Mouse (Mus musculus) CH12F3 (cell line): Measurements from ENCODE around the gene Slc35a3.
"Not testable (repeated sequence)": the region's sequence is repeated elsewhere in the genome, so short reads cannot be mapped to it uniquely, and the experiment has no call there.

Source experiments
- in situ Hi-C: fragments of 300-500 bp; cut with MboI; formaldehyde crosslinking; loops from 2 replicates; pipeline ENCODE4 v1.14.3; 2020; ENCODE audit warnings: low sequenced_read_pairs

The Slc35a3 gene

DNA sequence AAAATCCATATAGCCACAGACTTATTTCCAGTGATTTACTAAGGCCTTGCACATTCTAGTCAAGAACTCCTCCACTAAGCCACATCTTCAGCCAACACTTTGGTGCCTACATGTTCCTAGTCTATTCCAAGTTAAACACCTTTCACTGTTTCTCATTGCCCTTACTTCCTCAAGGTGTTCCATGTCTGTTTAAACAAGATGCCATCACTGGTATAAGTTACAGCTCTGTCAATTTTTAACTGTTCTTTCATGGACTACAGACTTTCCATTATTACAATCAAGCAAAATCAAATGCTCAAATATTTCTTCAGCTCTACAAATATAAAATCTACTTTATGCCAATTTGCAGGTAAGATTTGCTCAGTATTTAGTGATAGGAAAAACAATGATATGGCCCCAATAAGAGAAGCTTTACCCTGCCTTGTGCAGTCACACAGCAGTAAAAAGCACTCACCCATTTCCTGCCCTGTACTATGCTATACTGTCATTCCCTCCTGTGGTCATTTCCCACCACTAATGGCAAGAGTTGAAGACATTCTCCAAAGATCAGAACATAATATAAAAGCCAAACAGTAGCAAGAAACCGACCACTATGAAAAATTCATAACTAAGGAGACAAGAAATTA lies 9.9 kb downstream of the Slc35a3 start:
- in situ Hi-C loops, result no loop called here

DNA sequence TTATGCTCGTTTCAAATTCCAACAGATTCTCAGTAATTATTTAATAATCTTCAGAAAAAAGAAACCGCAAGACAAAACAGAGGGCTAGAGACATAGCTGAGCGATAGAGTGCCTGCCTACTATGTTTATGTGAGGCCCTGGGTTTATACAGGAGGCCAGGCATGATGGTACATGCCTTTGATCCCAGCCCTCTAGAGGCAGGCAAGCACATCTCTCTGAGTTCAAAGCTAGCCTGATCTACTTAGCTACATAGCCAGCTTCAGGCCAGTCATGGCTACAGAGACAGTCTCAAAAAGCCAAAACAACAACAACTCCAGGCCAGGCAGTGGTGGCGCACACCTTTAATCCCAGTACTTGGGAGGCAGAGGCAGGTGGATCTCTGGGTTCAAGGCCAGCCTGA lies 11.0 kb downstream of the Slc35a3 start:
- in situ Hi-C loops, result no loop called here

DNA sequence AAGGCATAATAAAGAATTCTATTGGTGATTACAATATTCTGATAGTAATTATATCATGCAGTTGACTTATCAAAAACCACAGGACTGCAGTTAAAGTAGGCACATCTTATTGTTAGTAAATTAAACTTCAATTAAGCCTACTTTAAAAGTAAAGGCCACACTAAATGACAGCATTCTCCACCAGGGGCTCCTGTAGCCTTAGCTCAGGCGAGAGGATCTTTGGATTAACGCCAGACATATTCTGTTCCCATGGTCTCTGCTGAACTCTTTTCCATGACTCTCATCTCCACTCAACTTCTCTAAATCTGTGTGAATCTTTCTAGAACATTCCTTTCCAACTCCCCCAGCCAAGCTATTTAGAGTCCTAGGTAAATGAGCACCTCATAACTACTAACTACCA lies 13.8 kb downstream of the Slc35a3 start:
- in situ Hi-C loops, result no loop called here

DNA sequence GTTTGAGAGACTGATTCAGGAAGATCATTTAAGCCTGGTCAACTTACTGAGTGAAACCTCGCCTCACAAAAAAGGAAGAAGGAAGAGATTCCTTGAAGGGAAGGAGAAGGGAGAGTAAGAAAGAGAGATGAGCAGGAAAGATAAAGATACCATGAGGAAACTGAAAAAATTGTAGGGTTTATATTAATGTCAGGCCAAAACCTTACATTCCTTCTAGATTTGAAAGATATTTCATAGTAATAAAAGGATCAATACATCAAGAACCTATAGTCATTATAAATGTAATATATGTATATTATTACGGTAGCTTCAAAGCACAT lies 17.0 kb downstream of the Slc35a3 start:
- in situ Hi-C loops, result no loop called here

DNA sequence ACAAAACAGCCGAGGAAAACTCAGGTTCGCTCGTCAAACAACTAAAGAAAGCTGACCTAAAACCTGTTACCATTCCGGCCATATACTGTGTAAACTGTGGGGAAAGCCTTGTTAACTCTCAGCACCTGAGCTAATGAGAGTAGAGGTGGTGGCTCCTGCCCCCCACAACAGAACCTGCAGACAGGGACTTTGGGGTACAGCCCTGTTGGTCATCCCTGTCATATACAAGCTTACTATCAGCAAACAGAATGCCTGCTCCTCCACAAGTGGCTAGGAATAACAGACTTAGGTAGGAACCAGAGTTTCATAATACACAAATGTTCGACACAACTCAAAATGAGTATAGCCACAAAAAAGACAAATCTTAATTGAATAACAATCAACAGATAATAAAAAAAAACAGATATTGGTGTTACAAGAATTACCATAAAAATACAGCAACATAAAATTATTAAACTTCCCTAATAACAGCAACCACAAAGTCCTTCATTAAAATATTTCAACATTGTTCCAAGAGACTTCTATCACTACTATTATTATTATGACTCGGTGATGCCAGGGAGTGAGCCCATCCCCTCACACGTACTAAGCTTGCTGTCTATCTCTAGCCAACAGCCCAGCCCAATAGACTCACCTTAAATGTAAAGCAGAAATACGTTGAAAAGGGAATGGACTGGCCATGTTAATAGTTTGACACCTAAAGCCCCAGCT lies 17.5 kb downstream of the Slc35a3 start:
- in situ Hi-C loops, result no loop called here

DNA sequence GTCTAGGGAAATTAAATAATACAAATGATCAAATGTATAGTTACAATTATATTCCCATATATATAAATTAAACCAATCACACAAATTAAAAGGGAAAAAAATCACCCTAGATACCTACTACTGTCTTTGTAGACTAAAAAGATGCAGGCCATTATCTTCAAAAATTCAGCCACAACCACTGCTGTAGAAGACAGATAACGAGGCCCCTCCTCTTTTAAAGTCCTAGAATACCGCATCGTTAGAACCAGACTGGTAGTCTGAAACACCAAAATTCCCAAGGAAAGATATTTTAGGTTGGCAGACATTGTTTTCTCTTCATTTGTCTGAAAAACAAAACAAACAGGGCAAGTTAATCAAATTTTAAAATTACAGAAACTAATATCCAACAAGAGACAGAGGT lies 18.3 kb downstream of the Slc35a3 start:
- in situ Hi-C loops, result no loop called here

DNA sequence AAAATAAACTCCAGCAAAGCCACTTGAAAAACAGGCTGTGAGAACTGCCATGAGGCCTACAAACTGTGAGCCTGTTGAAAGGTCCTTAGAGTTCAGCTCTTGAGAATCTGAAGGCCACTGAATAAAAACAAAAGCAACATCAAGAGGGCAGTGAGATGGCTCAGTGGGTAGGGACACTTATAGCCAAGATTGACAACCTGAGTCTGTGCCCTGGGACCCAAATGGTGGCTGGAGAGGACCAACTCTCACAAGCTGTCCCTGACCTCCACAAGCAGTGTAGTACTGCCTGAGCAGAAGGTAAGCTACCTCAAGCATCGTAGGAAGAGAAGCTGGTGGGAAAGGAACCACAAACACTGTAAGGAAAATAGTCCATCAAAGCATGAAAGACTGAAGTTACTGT lies 31.5 kb downstream of the Slc35a3 start, which contains the start of gene Gm43191:
Gene Gm43191, minus strand, starts transcription at position 101 of the 400 bp plus-strand sequence.
- in situ Hi-C loops, result no loop called here

DNA sequence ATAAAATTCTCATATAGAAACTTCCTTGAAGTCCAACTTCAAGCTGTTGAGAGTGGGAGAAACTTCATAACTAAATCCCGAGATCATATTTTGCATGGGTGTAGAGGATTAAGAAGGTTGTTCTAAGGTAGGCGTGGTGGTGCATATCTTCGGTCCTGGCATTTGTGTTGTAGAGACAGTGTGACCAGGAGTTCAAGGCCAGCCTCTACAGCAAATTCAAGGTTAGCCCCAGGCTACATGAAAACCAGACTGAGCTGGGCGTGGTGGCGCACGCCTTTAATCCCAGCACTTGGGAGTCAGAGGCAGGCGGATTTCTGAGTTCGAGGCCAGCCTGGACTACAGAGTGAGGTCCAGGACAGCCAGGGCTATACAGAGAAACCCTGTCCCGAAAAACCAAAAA lies 48.4 kb downstream of the Slc35a3 start:
- in situ Hi-C loops, result not testable (repeated sequence)

DNA sequence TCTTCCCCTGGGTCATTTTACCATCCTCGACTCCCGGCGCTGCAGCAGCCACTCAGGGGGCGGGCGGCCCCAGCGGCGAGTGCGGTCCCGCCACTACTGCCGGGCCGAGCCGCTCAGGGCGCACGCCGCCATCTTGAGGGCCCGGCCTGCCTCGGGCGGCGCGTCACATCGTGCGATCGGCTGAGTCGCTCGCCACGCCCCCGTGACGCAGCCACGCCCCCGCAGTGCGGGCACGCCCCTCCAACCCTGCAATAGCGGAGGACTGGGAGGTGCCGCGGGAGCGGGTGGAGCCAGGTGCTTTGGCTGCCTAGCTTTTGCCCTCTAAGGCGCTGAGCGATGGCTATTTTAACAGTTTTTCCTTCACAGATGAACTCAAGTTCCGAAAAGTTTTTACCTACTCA lies 50.2 kb downstream of the Slc35a3 start, which contains the start of gene Mfsd14a:
Gene Mfsd14a, minus strand, starts transcription at position 215 of the 401 bp plus-strand sequence.
- in situ Hi-C loops, result no loop called here

DNA sequence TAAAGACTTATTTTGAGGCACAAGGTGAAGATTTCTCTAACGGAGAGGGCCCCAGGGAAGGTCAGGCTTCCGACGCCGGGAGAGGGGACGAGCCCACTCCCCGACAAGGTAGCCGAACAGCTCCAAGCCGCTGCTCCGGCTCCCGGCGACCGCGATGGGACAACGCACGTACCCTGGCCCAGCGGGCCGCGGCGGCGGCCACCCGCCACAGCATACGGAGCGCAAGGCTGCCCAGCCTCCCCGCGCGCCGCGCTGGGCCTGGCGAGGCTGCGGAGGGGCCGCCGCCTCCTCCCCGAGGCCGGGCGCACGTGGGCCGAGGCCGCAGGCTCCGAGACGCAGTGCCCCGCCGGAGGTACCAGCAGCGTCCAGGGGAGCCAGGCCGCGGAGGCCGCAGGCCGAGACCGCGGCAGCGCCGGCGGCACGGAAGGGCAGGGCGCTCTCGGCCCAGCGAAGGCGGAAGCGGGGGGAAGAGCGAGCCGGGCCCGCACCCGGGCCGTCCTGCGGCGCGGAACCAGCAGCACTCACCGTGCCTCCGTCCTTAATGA lies 50.7 kb downstream of the Slc35a3 start:
- in situ Hi-C loops, result no loop called here

DNA sequence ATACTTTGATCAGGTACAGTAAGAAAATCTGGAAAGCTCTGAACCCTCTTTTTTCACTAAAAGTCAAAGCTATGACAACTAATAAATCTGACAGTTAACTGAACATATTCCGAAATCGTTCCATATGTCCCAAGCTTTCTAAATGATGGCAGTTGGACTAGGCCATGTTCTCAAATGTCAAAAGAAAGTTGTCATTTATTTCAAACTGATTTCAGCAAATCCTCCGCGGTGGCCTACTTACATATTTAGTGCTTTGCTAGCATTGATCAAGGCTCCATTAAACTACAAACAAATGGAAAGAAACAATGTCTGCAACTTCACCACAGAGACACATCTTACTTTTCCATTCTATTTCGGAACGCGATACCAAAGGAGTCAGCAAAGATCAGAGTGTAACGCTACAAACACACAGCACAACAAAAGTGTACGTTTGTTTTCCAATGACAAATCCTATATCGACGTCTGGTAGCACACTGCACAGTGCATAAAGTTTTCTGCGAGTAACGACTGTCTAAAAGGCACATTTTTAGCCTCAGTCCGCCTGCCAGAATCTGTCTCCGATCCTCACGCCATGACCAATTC lies 51.3 kb downstream of the Slc35a3 start:
- in situ Hi-C loops, result no loop called here

DNA sequence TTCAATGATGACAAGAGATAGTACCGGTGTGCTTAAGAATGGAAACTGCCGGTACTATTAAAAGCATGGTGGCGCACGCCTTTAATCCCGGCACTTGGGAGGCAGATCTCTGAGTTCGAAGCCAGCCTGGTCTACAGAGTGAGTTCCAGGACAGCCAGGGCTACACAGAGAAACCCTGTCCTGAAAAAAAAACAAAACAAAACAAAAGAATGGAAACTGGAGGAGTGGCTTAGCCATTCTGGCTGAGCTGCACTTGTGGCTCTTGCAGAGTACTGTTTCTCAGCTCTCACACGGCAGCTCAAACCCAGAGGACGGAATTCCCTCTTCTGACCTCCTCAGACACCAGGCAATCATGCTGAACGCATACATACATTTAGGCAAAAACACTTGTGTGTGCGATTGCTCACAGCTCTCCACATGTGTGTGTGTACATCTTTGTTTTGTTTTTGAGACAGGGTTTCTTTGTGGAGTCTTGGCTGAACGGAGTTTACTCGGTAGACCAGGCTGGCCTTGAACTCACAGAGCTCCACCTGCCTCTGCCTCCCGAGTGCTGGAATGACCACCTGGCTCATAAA lies 52.7 kb downstream of the Slc35a3 start:
- in situ Hi-C loops, result no loop called here

DNA sequence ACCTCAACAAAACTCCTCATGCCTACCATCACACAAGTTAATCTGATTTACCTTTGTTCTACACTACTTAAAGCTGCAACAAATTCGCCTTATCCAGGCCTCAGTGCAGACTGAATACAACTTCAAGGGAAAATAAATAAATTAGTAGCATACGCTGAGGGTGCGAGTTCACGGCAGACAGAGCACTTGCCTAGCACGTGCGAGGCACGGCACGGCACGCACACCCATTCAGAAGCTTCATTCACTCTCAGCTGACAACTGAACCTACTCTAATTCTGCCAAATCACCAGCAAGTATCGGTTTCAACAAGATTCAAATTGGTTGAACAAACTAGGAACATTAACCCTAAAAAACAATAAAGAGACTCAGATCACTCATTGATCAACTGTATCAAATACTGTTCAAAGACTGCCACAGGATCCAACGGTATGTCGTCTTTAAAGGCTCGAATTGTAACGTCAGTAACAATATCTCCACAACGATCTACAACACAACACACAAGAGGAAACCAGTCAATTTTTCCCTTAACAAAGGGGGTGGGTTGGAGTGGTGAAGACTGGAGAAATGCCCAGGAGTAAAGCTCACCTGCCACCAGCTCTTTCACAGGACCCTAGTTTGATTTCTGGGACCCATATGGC lies 53.6 kb downstream of the Slc35a3 start:
- in situ Hi-C loops, result no loop called here

DNA sequence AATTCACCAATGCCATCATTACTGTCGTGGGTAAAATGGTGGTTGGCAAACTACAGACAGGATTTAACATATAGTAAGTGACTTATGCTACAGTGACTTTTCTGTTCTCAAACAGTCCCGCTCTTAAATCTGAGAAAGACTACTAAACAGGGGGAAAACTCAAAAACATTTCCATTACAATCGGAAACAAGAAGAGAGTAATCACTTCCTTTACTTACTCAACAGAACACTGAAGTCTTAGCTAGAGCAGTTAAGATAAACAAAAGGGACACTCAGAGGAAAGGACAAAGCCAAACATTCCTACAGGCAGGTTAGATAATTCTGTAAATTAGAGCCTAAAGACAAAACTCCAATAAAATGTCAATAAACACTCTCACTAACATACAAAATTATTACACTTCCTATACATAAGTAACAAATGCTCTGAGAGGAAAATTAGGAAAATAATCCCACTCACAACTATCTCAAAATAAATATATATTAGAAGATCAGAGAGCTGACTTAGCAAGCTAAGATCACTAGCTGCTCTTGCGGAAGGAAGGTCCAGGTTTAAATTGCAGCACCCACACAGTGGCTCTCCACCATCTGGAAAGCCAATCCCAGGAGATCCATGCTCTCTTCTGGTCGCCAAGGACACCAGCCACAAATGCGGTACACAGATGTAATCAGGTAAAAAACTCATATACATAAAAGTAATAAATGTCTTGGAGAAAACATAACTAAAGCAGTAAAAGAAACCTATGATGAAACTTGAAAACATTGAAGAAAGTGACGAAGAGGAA lies 56.3 kb downstream of the Slc35a3 start:
- in situ Hi-C loops, result no loop called here

DNA sequence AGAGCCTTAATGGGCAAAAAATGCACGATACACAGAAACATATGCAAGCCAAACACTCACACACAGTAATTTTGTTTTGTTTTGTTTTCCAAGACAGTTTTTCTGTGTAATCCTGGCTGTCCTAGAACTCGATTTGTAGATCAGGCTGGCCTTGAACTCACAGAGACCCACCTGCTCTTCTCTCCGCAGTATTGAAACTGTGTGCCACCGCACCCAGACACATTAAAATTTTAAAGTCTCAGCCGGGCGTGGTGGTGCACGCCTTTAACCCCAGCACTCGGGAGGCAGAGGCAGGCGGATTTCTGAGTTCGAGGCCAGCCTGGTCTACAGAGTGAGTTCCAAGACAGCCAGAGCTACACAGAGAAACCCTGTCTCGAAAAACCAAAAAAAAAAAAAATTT lies 58.6 kb downstream of the Slc35a3 start:
- in situ Hi-C loops, result not testable (repeated sequence)

DNA sequence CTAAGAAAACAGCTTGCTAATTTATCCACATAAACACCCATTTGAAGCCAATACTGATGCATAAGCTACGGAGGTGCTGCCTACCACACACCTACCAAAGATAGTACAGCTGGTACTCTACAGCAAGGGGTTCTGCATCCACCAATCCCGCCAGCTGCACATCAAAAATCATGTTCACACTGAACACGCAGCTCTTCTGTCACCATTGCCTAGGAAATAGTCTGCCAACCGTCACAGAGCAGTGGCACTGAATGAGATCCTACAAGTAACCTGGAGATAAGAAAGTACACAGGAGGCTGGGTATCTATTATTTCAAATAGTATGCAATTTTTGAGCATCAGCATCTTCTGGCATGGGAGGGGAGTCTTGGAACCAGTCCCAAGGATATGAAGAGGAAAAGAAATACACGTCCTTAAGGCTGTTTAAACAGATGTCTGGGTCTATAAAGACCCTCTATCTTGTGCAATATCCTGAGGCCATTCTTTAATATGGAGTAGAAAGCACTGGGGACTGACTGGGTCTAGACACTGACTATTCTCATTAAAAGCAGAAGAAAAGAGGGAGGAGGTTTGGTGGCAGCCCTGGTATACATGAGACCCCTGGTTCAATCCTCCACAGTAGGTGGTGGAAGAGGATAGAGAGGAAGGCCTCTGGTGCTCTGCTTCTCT lies 59.2 kb downstream of the Slc35a3 start:
- in situ Hi-C loops, result no loop called here

DNA sequence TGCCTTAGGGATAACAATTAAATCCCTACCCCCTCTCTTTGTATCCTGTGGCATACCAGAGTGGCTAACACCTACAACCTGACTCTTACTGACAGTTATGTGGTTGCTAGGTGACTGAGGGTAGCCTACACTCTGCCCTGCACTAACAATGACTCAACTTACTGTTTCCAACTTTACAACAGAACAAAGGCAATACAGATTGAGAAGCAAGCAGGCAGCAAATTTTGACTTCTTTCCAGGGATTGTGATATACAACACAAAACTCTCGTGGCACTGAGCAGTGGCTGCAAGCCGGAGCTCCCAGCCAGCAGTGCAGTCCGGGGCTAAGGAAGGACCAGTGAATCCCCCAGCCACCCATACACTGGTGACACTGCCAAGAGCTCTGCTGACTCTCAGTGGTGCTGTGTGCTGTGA lies 60.6 kb downstream of the Slc35a3 start:
- in situ Hi-C loops, result no loop called here

DNA sequence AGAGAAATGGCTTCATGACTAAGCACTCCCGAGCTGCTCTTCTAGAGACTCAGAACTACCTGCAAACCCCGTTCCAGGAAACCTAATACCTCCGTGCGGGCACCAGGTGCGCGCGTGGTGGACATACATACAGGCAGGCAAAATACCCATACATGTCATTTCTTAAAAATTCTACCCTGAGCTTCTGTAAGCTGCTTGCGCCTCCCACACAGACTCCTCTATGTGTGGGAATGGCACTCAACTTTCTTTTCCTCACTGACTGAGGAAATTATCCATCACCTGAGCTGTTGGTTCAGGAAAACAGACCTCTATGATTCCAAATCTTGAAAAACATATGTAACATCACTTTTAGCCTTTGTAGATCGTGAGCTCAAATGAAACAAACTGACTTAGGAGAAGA lies 61.9 kb downstream of the Slc35a3 start:
- in situ Hi-C loops, result no loop called here

DNA sequence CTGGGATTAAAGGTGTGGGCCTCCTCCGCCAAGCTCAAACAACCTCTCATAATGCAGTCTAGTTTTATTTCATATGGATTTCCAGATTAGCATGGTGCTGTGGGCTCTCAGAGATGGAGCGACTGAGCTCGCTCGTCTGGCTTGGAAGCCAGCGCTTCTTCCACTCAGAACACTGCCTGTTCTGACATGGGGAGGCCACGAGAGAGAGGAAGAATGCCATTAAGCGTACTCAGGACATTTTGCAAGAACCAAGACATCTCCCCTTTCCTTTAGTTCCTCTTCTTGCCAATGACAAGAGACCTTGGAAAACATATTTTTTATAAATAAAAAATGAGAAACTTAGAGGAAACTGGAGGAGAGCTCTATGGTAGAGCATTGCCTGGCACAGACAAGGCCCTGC lies 63.8 kb downstream of the Slc35a3 start:
- in situ Hi-C loops, result no loop called here

DNA sequence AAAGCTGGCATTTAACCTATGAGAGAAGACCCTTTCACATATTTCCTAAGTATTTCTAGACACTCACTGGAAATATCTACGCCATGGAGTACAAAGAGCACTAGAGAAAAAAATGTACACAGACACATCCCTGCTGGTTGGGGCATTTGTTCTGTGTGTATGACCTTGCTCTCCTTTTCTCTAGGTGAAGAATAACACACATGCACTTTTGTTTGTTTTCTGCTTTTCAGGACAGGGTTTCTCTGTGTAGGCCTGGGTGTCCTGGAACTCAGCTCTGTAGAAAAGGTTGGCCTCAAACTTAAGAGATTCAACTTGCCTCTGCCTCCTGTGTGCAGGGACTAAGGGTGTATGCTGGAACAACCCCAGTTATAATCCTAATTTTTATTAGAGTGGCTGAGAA lies 66.2 kb downstream of the Slc35a3 start:
- in situ Hi-C loops, result no loop called here
